Mouse (Mus musculus): Measurements from ENCODE around the gene Pde3a.

The Pde3a gene

DNA sequence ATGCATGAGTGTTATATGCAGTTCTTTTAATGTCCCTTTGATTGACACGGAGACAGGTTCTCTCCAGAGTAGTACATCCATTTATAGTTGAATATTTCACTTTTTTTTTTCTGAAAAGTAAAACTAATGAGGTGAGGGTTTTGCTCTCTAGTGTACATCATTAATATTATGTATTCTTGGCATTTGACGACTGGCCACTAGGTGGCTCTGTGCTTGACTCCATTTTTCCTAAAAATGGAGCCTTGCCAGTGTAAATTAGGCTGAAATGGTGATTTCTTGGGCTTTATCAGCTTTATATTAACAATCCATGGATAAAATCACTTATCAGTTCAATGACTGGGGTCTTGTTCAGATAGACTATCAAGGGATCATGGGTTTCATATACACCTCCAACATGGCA is 82.4 kb downstream of the Pde3a start:
- no peak for DNase-seq

GRCm38 (mm10) chr6:141332613-141333165 is 83.6 kb downstream of the Pde3a start:
- DNase-seq, result no peak

- no peak for DNase-seq
Measured at GRCm38 (mm10) chr6:141333245-141333644, 84.2 kb downstream of the Pde3a start.

DNA sequence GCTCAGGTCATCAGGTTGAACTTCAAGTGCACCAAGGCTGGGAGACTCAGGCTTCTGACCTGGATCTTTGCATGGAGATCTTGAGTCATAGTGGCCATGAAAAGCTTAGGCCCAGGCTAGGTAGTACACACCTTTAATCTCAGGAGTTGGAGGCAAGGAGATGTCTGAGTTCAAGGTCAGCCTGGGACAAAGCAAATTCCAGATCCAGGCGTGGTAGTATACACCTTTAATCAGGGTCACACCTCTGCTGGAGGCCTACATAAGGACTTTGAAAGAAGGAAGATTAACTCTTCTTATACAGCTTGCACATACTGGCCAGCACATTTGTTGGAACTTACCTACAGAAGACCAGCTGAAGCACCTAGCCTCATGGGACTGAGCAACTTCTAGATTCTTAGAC is 86.8 kb downstream of the Pde3a start:
- no peak for DNase-seq

DNA sequence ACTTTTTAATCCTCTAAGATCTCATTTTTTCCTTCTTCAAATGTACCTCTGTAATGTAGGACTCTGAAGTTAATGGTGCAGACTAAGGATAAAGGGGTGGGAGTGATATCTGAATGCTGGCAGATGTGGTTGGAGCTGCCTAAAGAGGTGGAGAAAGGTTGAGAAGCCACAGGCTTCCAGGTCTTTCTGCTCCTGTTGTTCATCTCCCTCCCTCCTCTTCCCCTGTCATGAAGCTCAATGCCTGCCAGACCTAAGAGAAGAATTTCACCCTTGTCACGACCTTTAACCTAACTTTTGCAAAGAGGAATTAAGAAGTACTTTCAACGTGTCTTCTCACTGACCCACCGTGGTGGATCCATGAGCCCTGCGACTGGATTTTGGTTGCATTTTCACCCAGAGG is 87.4 kb downstream of the Pde3a start:
- no peak for DNase-seq

GRCm38 (mm10) chr6:141337673-141338072 is 88.6 kb downstream of the Pde3a start:
- no peak for DNase-seq

- DNase-seq, result no peak
Measured at GRCm38 (mm10) chr6:141341385-141341784, 92.3 kb downstream of the Pde3a start.

- DNase-seq, result no peak
Measured at GRCm38 (mm10) chr6:141347870-141348269, 98.8 kb downstream of the Pde3a start.

- DNase-seq, result no peak
Measured at GRCm38 (mm10) chr6:141348542-141348941, 99.5 kb downstream of the Pde3a start.

DNA sequence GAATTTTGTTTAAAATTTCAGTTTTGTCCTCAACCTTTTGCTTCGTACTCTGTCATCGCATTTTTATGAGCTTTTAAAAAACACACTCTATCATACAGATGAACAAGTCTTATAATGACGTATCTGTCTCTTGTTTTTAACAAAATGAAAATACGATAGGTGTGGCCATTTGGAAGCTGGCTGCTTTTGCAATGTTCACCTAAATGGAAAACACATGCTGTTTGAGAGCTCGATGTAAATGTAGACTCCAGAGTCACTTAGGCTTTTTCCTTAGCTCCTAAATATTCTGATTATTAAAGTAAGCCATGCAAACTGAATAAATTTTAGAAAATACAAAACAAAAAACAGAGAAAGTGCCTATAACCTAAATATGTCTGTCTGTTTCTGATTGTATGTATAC is 101.2 kb downstream of the Pde3a start:
- DNase-seq, result no peak

DNA sequence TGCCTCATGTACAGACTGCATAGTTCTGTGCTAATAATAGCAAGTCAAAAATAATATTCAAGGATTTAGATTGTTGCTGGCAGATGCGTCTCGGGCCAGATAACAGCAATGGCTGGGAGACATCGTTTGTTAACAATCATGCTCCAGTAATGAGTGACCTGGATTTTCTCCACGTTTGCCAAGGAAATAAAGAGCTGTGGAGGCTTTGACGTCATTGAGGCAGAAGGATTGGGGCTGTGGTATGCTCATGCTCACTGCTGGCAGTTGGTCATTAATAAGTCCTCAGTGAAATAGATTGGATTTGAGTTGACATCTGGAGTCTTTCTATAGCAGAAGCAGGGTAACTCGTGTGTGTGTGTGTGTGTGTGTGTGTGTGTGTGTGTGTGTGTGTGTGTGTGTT is 103.2 kb downstream of the Pde3a start:
- DNase-seq, result no peak

GRCm38 (mm10) chr6:141363664-141364063 is 114.6 kb downstream of the Pde3a start:
- no peak for DNase-seq

- DNase-seq, result no peak
Measured at GRCm38 (mm10) chr6:141367037-141367436, 118.0 kb downstream of the Pde3a start.

DNA sequence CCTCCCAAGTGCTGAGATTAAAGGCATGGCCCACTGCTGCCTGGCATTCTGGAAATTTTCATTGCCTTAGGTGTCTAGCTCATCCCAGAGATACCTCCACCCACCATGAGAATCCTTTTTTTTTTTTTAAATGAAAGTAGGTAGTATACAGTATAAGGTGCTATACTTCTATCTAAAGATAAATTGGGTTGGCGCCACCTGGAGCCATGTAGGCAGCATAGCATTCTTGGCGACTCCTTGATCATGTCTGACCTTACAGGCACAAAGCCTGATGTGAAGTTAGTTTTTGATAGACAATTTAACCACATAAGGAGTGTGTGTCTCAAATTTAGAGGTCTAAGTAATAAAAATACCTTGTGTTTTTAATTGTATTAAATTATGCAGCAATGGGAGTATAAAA is 123.6 kb downstream of the Pde3a start:
- no peak for DNase-seq

GRCm38 (mm10) chr6:141374469-141375057 is 125.5 kb downstream of the Pde3a start:
- DNase-seq, result no peak

DNA sequence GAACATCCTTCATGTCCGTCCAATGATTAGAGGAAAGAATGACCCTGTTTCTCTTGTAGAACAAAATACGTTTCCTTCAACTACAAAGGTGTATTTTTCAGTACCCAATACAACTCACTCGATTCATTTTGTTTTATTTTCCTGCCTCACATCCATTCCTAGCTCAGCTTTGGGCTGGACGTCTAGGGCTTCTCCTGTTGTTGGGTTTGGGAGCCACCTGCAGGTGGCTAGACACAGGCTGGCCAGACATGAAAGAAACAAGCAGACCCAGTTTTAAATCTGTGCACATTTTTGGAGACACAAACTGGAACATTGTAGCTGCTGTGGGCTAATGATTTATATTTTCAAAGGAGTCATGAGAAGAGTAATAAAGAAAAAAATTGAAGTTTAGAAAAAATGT is 126.1 kb downstream of the Pde3a start:
- no peak for DNase-seq

DNA sequence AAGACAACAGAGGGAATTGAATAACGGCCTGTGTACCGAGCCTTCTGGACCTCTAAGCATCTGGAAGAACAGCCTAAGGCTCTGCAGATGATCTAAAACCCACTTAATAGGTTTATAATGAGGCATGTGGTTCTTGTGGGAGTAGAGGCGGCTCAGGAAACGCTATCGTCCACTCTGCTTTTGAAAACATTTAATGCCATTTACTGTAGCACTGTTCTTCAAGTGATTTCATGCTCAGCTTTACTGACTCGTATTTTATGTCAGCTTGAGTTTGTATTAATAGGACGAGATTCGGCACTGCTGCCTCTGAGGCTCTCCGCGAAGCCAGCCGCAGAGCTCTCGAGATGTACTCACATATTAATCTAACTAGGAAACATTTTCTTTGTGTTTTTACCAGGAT is 131.9 kb downstream of the Pde3a start:
- DNase-seq, result no peak

DNA sequence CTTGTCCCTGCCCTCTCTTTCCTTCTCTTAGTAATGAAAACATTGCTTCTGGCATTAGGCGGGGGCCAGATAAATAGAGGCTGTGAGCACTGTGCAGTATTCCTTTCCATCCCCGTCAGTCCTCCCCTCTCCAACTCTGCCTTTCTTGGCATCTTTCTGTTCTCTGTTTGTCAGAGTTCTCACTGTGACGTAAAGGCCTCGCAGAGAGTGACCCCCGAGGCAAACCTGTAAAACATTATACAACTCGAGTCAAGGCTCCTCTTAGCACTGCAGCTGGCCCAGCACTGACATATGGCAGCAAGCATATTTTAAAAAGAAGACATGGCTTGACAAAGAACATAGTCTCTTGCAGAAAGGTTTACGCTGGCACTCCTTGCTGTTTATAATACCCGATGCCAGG is 132.4 kb downstream of the Pde3a start:
- no peak for DNase-seq

DNA sequence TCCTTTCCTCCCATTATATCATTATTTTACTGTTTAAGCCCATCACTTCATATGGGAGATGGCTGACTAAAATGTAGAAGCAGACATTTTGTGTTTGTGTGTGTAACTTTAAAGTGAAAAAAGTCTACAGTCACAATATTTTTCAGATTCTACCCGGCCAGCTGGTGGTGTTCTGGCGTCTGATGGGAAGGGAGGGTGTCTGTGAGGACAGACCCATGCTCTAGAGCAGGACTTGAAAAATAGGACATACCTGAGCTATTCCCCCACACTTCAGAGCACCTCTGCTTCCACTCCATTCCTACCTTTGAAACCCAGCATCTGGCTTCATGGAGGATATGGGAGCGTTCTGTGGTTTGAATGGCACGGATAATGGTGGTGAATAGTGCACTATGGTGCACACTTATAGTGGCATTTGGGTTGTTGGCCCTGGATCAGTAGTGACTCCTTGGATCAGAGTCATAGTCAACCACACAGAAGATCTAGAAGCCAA is 132.9 kb downstream of the Pde3a start:
- DNase-seq, result no peak

- no peak for DNase-seq
Measured at GRCm38 (mm10) chr6:141388104-141388503, 139.0 kb downstream of the Pde3a start.

- DNase-seq, result no peak
Measured at GRCm38 (mm10) chr6:141395926-141396325, 146.9 kb downstream of the Pde3a start.

GRCm38 (mm10) chr6:141399411-141399810 is 150.3 kb downstream of the Pde3a start:
- no peak for DNase-seq

DNA sequence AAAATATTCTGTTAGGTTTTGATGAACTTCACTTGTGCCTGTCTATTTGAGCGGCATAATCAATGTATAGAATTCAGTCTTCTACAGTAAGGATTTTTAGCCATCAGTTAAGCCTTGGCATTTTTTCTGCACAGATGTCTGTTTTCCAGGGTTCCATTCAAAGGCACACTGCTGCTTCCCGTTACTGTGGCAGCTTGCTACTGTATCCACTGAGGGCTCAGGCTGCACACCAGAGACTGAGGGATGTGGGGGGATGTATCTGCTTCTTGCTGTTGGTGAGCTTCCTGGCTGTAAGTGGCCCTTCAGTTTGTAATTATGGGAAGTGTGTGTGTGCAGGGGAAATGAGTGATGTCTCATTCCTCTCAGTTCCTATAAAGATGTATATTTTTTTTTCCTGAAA is 154.9 kb downstream of the Pde3a start:
- no peak for DNase-seq

GRCm38 (mm10) chr6:141404649-141405048 is 155.6 kb downstream of the Pde3a start:
- DNase-seq, result no peak

DNA sequence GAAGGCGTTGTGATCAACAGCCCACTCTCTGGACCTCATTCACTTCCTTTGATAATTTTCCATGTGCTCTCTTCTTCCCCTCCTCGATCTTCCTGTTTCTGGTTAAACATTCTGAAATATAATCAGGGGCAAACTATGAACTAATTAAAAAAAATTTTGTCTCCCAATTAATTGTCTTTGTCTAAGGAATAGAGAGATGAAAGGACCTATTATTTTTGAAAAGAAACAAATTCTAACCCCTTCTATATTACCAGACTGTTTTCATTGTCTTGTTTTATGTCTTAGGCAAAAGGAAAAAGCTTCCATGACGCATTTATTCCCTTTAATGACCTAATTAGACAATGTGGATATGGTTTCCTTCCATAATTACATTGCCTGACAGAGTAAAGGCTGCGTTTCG is 156.4 kb downstream of the Pde3a start:
- DNase-seq, result no peak

Measured in spleen, adult 18-20 months (tissue).